Mouse (Mus musculus) neural tube, embryonic 11.5 days (tissue): ENCODE measurements at regions not wholly inside any gene's neighbourhood (a gene's known extent, or its start where the extent isn't known, plus 50 kb on each side); places are given as distances from the start of the nearest gene placed in this dataset.

Experiments used
- ATAC-seq: fragments of 200-750 bp; cut with Nextera tagmentation; 2 replicates; pipeline ENCODE4 v1.8.0; 2017; ENCODE audit warnings: moderate number of reproducible peaks, mild to moderate bottlenecking, moderate TSS enrichment, moderate library complexity; ENCODE audit not compliant: insufficient read depth, low FRiP score, low TSS enrichment
- DNase-seq: peaks from one replicate; pipeline ENCODE4 v3.0.0-alpha.2; 2015; ENCODE audit warnings: low spot score
- H3K27ac ChIP-seq: fragments of 300-500 bp; sonication (generic); 2 replicates; pipeline ENCODE4 v1.5.1; 2014; ENCODE audit warnings: low read depth, mild to moderate bottlenecking, low read length
- H3K27me3 ChIP-seq: fragments of 300-500 bp; sonication (generic); 2 replicates; pipeline ENCODE4 v1.6.1; 2014; ENCODE audit warnings: mild to moderate bottlenecking, low read length, mixed read lengths; ENCODE audit not compliant: control insufficient read depth, insufficient read depth
- H3K36me3 ChIP-seq: fragments of 300-500 bp; sonication (generic); 2 replicates; pipeline ENCODE4 v1.6.1; 2014; ENCODE audit warnings: mild to moderate bottlenecking, low read length, moderate library complexity, mixed read lengths; ENCODE audit not compliant: control insufficient read depth, insufficient read depth
- H3K4me1 ChIP-seq: fragments of 300-500 bp; sonication (generic); 2 replicates; pipeline ENCODE4 v1.6.1; 2014; ENCODE audit warnings: low read length, mixed read lengths; ENCODE audit not compliant: control insufficient read depth, insufficient read depth
- H3K4me2 ChIP-seq: fragments of 300-500 bp; sonication (generic); 2 replicates; pipeline ENCODE4 v1.6.1; 2014; ENCODE audit warnings: low read depth, mild to moderate bottlenecking, moderate library complexity
- H3K4me3 ChIP-seq: fragments of 300-500 bp; sonication (generic); 2 replicates; pipeline ENCODE4 v1.5.1; 2014; ENCODE audit warnings: low read depth, low read length
- H3K9ac ChIP-seq: fragments of 300-500 bp; sonication (generic); 2 replicates; pipeline ENCODE4 v1.6.1; 2014; ENCODE audit warnings: mild to moderate bottlenecking, low read length
- H3K9me3 ChIP-seq: fragments of 300-500 bp; sonication (generic); 2 replicates; pipeline ENCODE4 v1.6.1; 2016; ENCODE audit warnings: low read length; ENCODE audit not compliant: control insufficient read depth

DNA sequence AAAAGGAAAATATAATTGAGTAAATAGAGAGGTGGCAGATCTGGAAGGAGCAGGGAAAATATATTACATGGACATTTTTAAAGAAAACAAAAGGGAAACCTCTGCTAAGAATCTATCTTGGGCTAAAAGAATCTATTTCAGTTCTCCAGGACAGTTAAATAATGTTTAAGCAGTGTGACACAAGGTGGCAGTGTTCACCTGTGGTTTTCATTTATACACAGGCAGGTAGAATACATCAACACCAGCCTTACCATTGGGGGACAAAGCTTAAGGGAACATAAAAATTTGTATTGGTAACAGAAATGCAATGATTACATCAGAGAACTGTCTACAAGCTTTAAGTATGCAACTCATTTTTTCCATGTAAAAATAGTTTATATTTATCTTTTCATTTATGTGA is 78.2 kb upstream of the Cldn34d start:
- DNase-seq = peak; percentile 12
- Histone ChIP-seq H3K27me3 (no peaks in the 10 kb centered on the region), H3K9me3 (no peaks in the 10 kb centered on the region), H3K4me2 (no peak overlapping the region), H3K4me1 (no peaks in the 10 kb centered on the region), H3K9ac (no peak overlapping the region), H3K27ac (no peak overlapping the region), H3K36me3 (no peaks in the 10 kb centered on the region), H3K4me3 (no peak overlapping the region)
- ATAC-seq = no peak
